ENCODE assay signal across 35 mouse cellular contexts in the genomic region with DNA sequence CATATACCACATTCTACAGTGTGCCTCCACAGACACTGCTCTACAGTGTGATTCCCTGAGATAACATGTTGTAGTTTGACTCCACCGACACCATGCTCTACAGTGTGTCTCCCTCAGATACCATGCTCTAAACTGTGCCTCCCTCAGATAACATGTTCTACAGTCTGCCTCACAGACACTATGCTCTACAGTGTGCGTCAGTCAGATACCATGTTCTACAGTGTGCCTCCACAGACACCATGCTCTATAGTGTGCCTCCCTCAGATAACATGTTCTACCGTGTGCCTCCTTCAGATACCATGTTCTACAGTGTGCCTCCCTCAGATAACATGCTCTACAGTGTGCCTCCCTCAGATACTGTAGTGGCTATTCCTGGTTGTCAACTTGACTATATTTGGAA. TPM values are rescaled to one million over a fixed set of nuclear protein-coding genes. Genes with fewer than 3 reads are reported as not detected.
"Had no signal": no experiment of that assay in that cellular context is flagged by ENCODE, and none has a peak within 500 bp of the region (broad histone marks: within the 10 kb centered on the region; RNA-seq: fewer than 3 reads in every experiment).

No protein-coding gene starts in this region.

- DNase-seq: gastrocnemius, postnatal 14 days; gastrocnemius, postnatal 36 days; heart, adult 2 months; heart, postnatal 14 days; heart, postnatal 36 days; kidney, adult 11 months; kidney, adult 9 months; kidney, postnatal 14 days; kidney, postnatal 36 days; layer of hippocampus, adult 9-11 months; layer of hippocampus, postnatal 36 days; liver, embryonic 13.5 days had no signal

- H3K9me3 ChIP-seq: heart, embryonic 13.5 days; heart, embryonic 15.5 days; hindbrain, embryonic 13.5 days; hindbrain, embryonic 15.5 days; kidney, embryonic 15.5 days; limb, embryonic 13.5 days; limb, embryonic 15.5 days had no signal

- H3K27me3 ChIP-seq: heart, embryonic 13.5 days; heart, embryonic 15.5 days; hindbrain, embryonic 13.5 days; hindbrain, embryonic 15.5 days; kidney, embryonic 15.5 days; limb, embryonic 13.5 days; limb, embryonic 15.5 days; liver, embryonic 13.5 days had no signal

- H3K36me3 ChIP-seq: heart, embryonic 13.5 days; heart, embryonic 15.5 days; hindbrain, embryonic 13.5 days; hindbrain, embryonic 15.5 days; kidney, embryonic 15.5 days; limb, embryonic 13.5 days; limb, embryonic 15.5 days; liver, embryonic 13.5 days had no signal

- ATAC-seq: hindbrain, postnatal 0 days; intestine, embryonic 16.5 days had no signal

- H3K4me1 ChIP-seq: heart, embryonic 13.5 days; heart, embryonic 15.5 days; hindbrain, embryonic 13.5 days; hindbrain, embryonic 15.5 days; kidney, embryonic 15.5 days; limb, embryonic 13.5 days; limb, embryonic 15.5 days; liver, embryonic 13.5 days had no signal

- H3K27ac ChIP-seq: heart, adult 2 months; heart, embryonic 13.5 days; heart, embryonic 15.5 days; hindbrain, embryonic 13.5 days; hindbrain, embryonic 15.5 days; hindbrain, postnatal 0 days; kidney, embryonic 15.5 days; kidney, postnatal 0 days; limb, embryonic 13.5 days; limb, embryonic 15.5 days; liver, embryonic 13.5 days had no signal

- H3K4me3 ChIP-seq: heart, adult 2 months; heart, embryonic 13.5 days; heart, embryonic 15.5 days; hindbrain, embryonic 13.5 days; hindbrain, embryonic 15.5 days; kidney, embryonic 15.5 days; limb, embryonic 13.5 days; limb, embryonic 15.5 days; liver, embryonic 13.5 days had no signal

RNA-seq across cellular contexts. Expression of gene Slc7a15, which starts 10.2 kb away (rescaled TPM):
- total RNA-seq: gastrocnemius, adult 18-20 months; gastrocnemius, adult 8-10 months; gastrocnemius, postnatal 14 days; gastrocnemius, postnatal 36 days; heart, adult 2 months; heart, postnatal 14 days; heart, postnatal 36 days; hematopoietic stem cell, adult 5-6 weeks; hindbrain, postnatal 0 days; layer of hippocampus, adult 18-20 months; layer of hippocampus, adult 8-10 months; layer of hippocampus, postnatal 14 days; layer of hippocampus, postnatal 36 days; left cerebral cortex, adult 18-20 months; left cerebral cortex, postnatal 36 days; liver, adult 2 months had no signal
- polyA plus RNA-seq: heart, adult 2 months; heart, embryonic 11.5 days; heart, embryonic 13.5 days; heart, embryonic 15.5 days; hindbrain, embryonic 11.5 days; hindbrain, embryonic 13.5 days; hindbrain, embryonic 15.5 days; intestine, embryonic 14.5 days; kidney, embryonic 15.5 days; limb, embryonic 11.5 days; limb, embryonic 13.5 days; limb, embryonic 15.5 days; liver, embryonic 13.5 days had no signal
